Mouse (Mus musculus) stomach, postnatal 0 days (tissue): Measurements from ENCODE around the gene Psma2. TPM values are rescaled to one million over a fixed set of nuclear protein-coding genes. Genes with fewer than 3 reads are reported as not detected.
A peak's percentile ranks its signal among the peaks of the same experiment; 100 is the strongest.

Source experiments
- ATAC-seq: fragments of 200-750 bp; cut with Nextera tagmentation; 2 replicates; pipeline ENCODE4 v1.8.0; 2017; ENCODE audit not compliant: low FRiP score, low TSS enrichment
- DNase-seq: peaks from one replicate; pipeline ENCODE4 v3.0.0-alpha.2; 2016; ENCODE audit warnings: low spot score
- H3K27ac ChIP-seq: fragments of 300-500 bp; sonication (generic); replicated peaks from 2 replicates; pipeline ENCODE4 v1.5.1; 2014; ENCODE audit warnings: mild to moderate bottlenecking, control low read depth
- H3K27me3 ChIP-seq: fragments of 300-500 bp; sonication (generic); 2 replicates; pipeline ENCODE4 v1.6.1; 2014; ENCODE audit warnings: low read length; ENCODE audit not compliant: control insufficient read depth, insufficient read depth
- H3K36me3 ChIP-seq: fragments of 300-500 bp; sonication (generic); 2 replicates; pipeline ENCODE4 v1.6.1; 2014; ENCODE audit warnings: low read length, mixed read lengths; ENCODE audit not compliant: control insufficient read depth, insufficient read depth
- H3K4me1 ChIP-seq: fragments of 300-500 bp; sonication (generic); replicated peaks from 2 replicates; pipeline ENCODE4 v1.6.1; 2014; ENCODE audit warnings: antibody characterized with exemption; ENCODE audit not compliant: control insufficient read depth, insufficient read depth
- H3K4me2 ChIP-seq: fragments of 300-500 bp; sonication (generic); replicated peaks from 2 replicates; pipeline ENCODE4 v1.6.1; 2014; ENCODE audit warnings: low read depth, mild to moderate bottlenecking, control low read depth, moderate library complexity
- H3K4me3 ChIP-seq: fragments of 300-500 bp; sonication (generic); 2 replicates; pipeline ENCODE4 v1.5.1; 2014; ENCODE audit warnings: low read depth, low read length, control low read depth
- H3K9ac ChIP-seq: fragments of 300-500 bp; sonication (generic); 2 replicates; pipeline ENCODE4 v1.6.1; 2014; ENCODE audit warnings: mild to moderate bottlenecking, low read length, control low read depth, mixed read lengths
- H3K9me3 ChIP-seq: fragments of 300-500 bp; sonication (generic); 2 replicates; pipeline ENCODE4 v1.6.1; 2016; ENCODE audit warnings: low read length; ENCODE audit not compliant: control insufficient read depth
- CTCF ChIP-seq: IDR thresholded peaks from 2 replicates; pipeline ENCODE4 v1.5.1; 2016; ENCODE audit warnings: antibody characterized with exemption, low read depth, mild to moderate bottlenecking, moderate library complexity
- EP300 ChIP-seq: optimal IDR thresholded peaks from 2 replicates; pipeline ENCODE3; 2016; ENCODE audit warnings: antibody characterized with exemption
- WGBS: fragments of 180-500 bp; shearing (Covaris S2); extraction: QIAGEN DNeasy Blood & Tissue Kit; methylation state at CpG from one replicate; pipeline ENCODE4 v1.1.7; 2014; 5-methylcytosine and 5-hydroxymethylcytosine counted together
- polyA plus RNA-seq: library from polyadenylated mRNA; unstranded; fragments of >200 nt; fragmentation: Nextera tagmentation; extraction: Ambion mirVana; gene quantifications from 2 replicates; pipeline ENCODE4 v1.2.1, GENCODE M21; 2015

Psma2 gene
- 152 and 153 TPM in 2 replicates for polyA plus RNA-seq

- H3K4me2 ChIP-seq: peak within 1 kb of the TSS; percentile 65
- under 1% methylated on average over 41 of the region's 42 CpGs for WGBS
- peak within 1 kb of the TSS; percentile 96 for H3K4me3 ChIP-seq
- DNase-seq: peak; percentile 98
- H3K36me3 ChIP-seq: peaks cover 6% of the 10 kb centered on the region; the same call in 1 of the 2 replicates
- peak; percentile 99 for ATAC-seq
- no peaks in the 10 kb centered on the region for H3K27me3 ChIP-seq
- TF ChIP-seq CTCF (no peak), EP300 (no peak)
- peak within 1 kb of the TSS; percentile 94 for H3K9ac ChIP-seq
- no peaks in the 10 kb centered on the region for H3K9me3 ChIP-seq
- H3K27ac ChIP-seq: peak within 1 kb of the TSS; percentile 89
- H3K4me1 ChIP-seq: no peaks in the 10 kb centered on the region
Observed at GRCm38 (mm10) chr13:14612926-14613529, at the start of gene Psma2, which contains the start of gene Mrpl32. Psma2 (plus strand) TSS chr13:14613240. Mrpl32 (minus strand) TSS chr13:14613165.

GRCm38 (mm10) chr13:14574128-14574527 is 38.9 kb upstream of the Psma2 start:
- Histone ChIP-seq H3K4me2 (no peak overlapping the region), H3K27me3 (no peaks in the 10 kb centered on the region), H3K4me1 (no peaks in the 10 kb centered on the region), H3K9me3 (no peaks in the 10 kb centered on the region), H3K36me3 (no peaks in the 10 kb centered on the region), H3K4me3 (no peak overlapping the region), H3K27ac (no peak overlapping the region), H3K9ac (no peak overlapping the region)
- ATAC-seq (no peak), DNase-seq (no peak)
- TF ChIP-seq EP300 (no peak), CTCF (no peak)

GRCm38 (mm10) chr13:14580392-14580791 is 32.6 kb upstream of the Psma2 start:
- ATAC-seq (no peak), DNase-seq (no peak)
- no peak overlapping the region for H3K9ac ChIP-seq
- no peak overlapping the region for H3K4me3 ChIP-seq
- no peaks in the 10 kb centered on the region for H3K36me3 ChIP-seq
- TF ChIP-seq EP300 (no peak), CTCF (no peak)
- H3K27ac ChIP-seq: no peak overlapping the region
- H3K4me2 ChIP-seq: no peak overlapping the region
- H3K4me1 ChIP-seq: no peaks in the 10 kb centered on the region
- no peaks in the 10 kb centered on the region for H3K9me3 ChIP-seq
- 76% methylated on average over 3 of the region's 3 CpGs for WGBS
- no peaks in the 10 kb centered on the region for H3K27me3 ChIP-seq

- H3K36me3 ChIP-seq: no peaks in the 10 kb centered on the region
- H3K27me3 ChIP-seq: no peaks in the 10 kb centered on the region
- no peak overlapping the region for H3K4me3 ChIP-seq
- no peaks in the 10 kb centered on the region for H3K4me1 ChIP-seq
- 86% methylated on average over 2 of the region's 2 CpGs for WGBS
- ATAC-seq: no peak
- H3K4me2 ChIP-seq: no peak overlapping the region
- no peak for DNase-seq
- H3K9me3 ChIP-seq: no peaks in the 10 kb centered on the region
- no peak overlapping the region for H3K27ac ChIP-seq
- no peak for TF ChIP-seq CTCF
- TF ChIP-seq EP300: no peak
- no peak overlapping the region for H3K9ac ChIP-seq
Observed at GRCm38 (mm10) chr13:14602744-14603143, 10.3 kb upstream of the Psma2 start.

GRCm38 (mm10) chr13:14607616-14608015 is 5.4 kb upstream of the Psma2 start:
- H3K4me2 ChIP-seq: no peak overlapping the region
- ATAC-seq (no peak), DNase-seq (no peak)
- H3K4me3 ChIP-seq: no peak overlapping the region
- H3K9me3 ChIP-seq: no peaks in the 10 kb centered on the region
- no peaks in the 10 kb centered on the region for H3K4me1 ChIP-seq
- H3K27ac ChIP-seq: no peak overlapping the region
- no peaks in the 10 kb centered on the region; the same call in 1 of the 2 replicates for H3K36me3 ChIP-seq
- no peaks in the 10 kb centered on the region for H3K27me3 ChIP-seq
- TF ChIP-seq CTCF (no peak), EP300 (no peak)
- H3K9ac ChIP-seq: no peak overlapping the region

- Histone ChIP-seq H3K9me3 (no peaks in the 10 kb centered on the region), H3K9ac (peak overlapping the region; percentile 79), H3K4me2 (peak overlapping the region; percentile 54), H3K4me3 (peak overlapping the region; percentile 96), H3K27me3 (no peaks in the 10 kb centered on the region), H3K36me3 (peaks cover 3% of the 10 kb centered on the region; the same call in 1 of the 2 replicates), H3K27ac (peak overlapping the region; percentile 88), H3K4me1 (no peaks in the 10 kb centered on the region)
- ATAC-seq (peak; percentile 35; the same call in 1 of the 2 replicates), DNase-seq (no peak)
- no peak for TF ChIP-seq EP300
- TF ChIP-seq CTCF: no peak
- WGBS: 4% methylated on average over 10 of the region's 10 CpGs
Observed at GRCm38 (mm10) chr13:14612463-14612862, 577 bp upstream of the Psma2 start.
